Mouse (Mus musculus) left cerebral cortex, postnatal 36 days (tissue): ENCODE results near the gene Fuz. TPM values are rescaled to one million over a fixed set of nuclear protein-coding genes. Genes with fewer than 3 reads are reported as not detected.

Experiments used
- DNase-seq, 2 experiments: peaks; one replicate each; pipeline ENCODE4 v3.0.0; 2021 to 2022; ENCODE audit warnings: low spot score in 2 of 2, mixed read lengths in 1 of 2
- intact Hi-C: fragments of 180-260 bp; cut with DNase I; formaldehyde crosslinking; loops from one replicate; pipeline ENCODE4 v1.15.1; 2025
- total RNA-seq, 2 experiments: library from RNA; stranded (reverse); gene quantifications; 2 replicates each; pipeline ENCODE4 v1.2.3; 2021

Fuz gene
- total RNA-seq, 2 experiments from 2014 or later = 18.2 to 20.6 TPM

GRCm38 (mm10) chr7:44883036-44883435 lies 12.8 kb upstream of the Fuz start:
- intact Hi-C loops = no loop called here
- DNase-seq = no peak

- no peak for DNase-seq
- intact Hi-C loops = no loop called here
Measured at GRCm38 (mm10) chr7:44884637-44885036, 11.2 kb upstream of the Fuz start.

- no peak for DNase-seq
Measured at GRCm38 (mm10) chr7:44886964-44887363, 8.9 kb upstream of the Fuz start.

GRCm38 (mm10) chr7:44888256-44889105 lies 7.4 kb upstream of the Fuz start:
- intact Hi-C loops = no loop called here
- DNase-seq = no peak

More at GRCm38 (mm10) chr7:44886964-44887363, 8.9 kb upstream of the Fuz start:
- intact Hi-C loops = no loop called here

- no peak for DNase-seq
- intact Hi-C loops = loop anchor here (2.0 kb wide), 1 partner anchor 19 kb away; no protein-coding TSS in a partner anchor
Measured at GRCm38 (mm10) chr7:44890180-44890579, 5.7 kb upstream of the Fuz start.

GRCm38 (mm10) chr7:44890737-44891136 lies 5.1 kb upstream of the Fuz start:
- DNase-seq = no peak
- intact Hi-C loops = loop anchor here (2.0 kb wide), 1 partner anchor 20 kb away; no protein-coding TSS in a partner anchor

- intact Hi-C loops = loop anchor here (2.0 kb wide), 1 partner anchor 21 kb away; no protein-coding TSS in a partner anchor
Measured at GRCm38 (mm10) chr7:44891611-44892010, 4.3 kb upstream of the Fuz start.

GRCm38 (mm10) chr7:44892276-44892921 lies 3.5 kb upstream of the Fuz start, which contains the start of gene Med25:
Med25 (minus strand) TSS chr7:44892712.
- peak; percentile 93 to 94 for DNase-seq
- intact Hi-C loops = no loop called here

More at GRCm38 (mm10) chr7:44891611-44892010, 4.3 kb upstream of the Fuz start:
- no peak for DNase-seq

GRCm38 (mm10) chr7:44893197-44893596 lies 2.7 kb upstream of the Fuz start:
- intact Hi-C loops = no loop called here

GRCm38 (mm10) chr7:44894175-44894574 lies 1.7 kb upstream of the Fuz start:
- no peak for DNase-seq
- intact Hi-C loops = no loop called here

More at GRCm38 (mm10) chr7:44893197-44893596, 2.7 kb upstream of the Fuz start:
- DNase-seq = no peak

GRCm38 (mm10) chr7:44895206-44895592 lies 680 bp upstream of the Fuz start:
- intact Hi-C loops = no loop called here
- no peak for DNase-seq

- intact Hi-C loops = no loop called here
- no peak for DNase-seq
Measured at GRCm38 (mm10) chr7:44896499-44896898, 620 bp downstream of the Fuz start.

- intact Hi-C loops = no loop called here
- no peak for DNase-seq
Measured at GRCm38 (mm10) chr7:44898607-44899006, 2.7 kb downstream of the Fuz start.

GRCm38 (mm10) chr7:44900632-44901031 lies 4.8 kb downstream of the Fuz start:
- DNase-seq = no peak
- intact Hi-C loops = no loop called here

- no peak for DNase-seq
- intact Hi-C loops = no loop called here
Measured at GRCm38 (mm10) chr7:44901230-44901722, 5.4 kb downstream of the Fuz start.

GRCm38 (mm10) chr7:44905430-44905829 lies 9.6 kb downstream of the Fuz start:
- DNase-seq = peak in 1 of 2 experiments; percentile 64
- intact Hi-C loops = no loop called here

- intact Hi-C loops = no loop called here
- DNase-seq = no peak
Measured at GRCm38 (mm10) chr7:44908706-44909476, 13.0 kb downstream of the Fuz start.

GRCm38 (mm10) chr7:44914396-44914795 lies 18.5 kb downstream of the Fuz start:
- DNase-seq = no peak
- intact Hi-C loops = no loop called here

GRCm38 (mm10) chr7:44915314-44915713 lies 19.4 kb downstream of the Fuz start:
- intact Hi-C loops = no loop called here
- DNase-seq = no peak

GRCm38 (mm10) chr7:44916191-44916590 lies 20.3 kb downstream of the Fuz start:
- intact Hi-C loops = no loop called here
- no peak for DNase-seq
